Mouse (Mus musculus) brain, embryonic 14.5 days (tissue): ENCODE measurements around the gene Pde11a. TPM values are rescaled to one million over a fixed set of nuclear protein-coding genes. Genes with fewer than 3 reads are reported as not detected.
A peak's percentile ranks its signal among the peaks of the same experiment; 100 is the strongest.
"Not testable (repeated sequence)": the region's sequence is repeated elsewhere in the genome, so short reads cannot be mapped to it uniquely, and the experiment has no call there.

Source experiments
- DNase-seq: peaks from one replicate; pipeline ENCODE4 v3.0.0-alpha.2; 2011; ENCODE audit warnings: low read depth
- CTCF ChIP-seq: fragments of 200-500 bp; IDR thresholded peaks from 2 replicates; pipeline ENCODE4 v1.5.1; 2012; ENCODE audit warnings: inconsistent platforms, mild to moderate bottlenecking, moderate library complexity, borderline replicate concordance; ENCODE audit not compliant: insufficient read depth, insufficient read length; ENCODE audit errors: extremely low read depth
- POLR2A ChIP-seq: fragments of 200-500 bp; IDR thresholded peaks from 2 replicates; pipeline ENCODE4 v1.6.1; 2012; ENCODE audit warnings: mild to moderate bottlenecking, inconsistent platforms, borderline replicate concordance; ENCODE audit not compliant: poor library complexity, insufficient read depth, insufficient read length, severe bottlenecking; ENCODE audit errors: extremely low read depth
- polyA plus RNA-seq: library from polyadenylated mRNA; depleted of rRNA; stranded (reverse); fragments of >200 nt; gene quantifications from 2 replicates; pipeline ENCODE4 v1.2.3, GENCODE M21; 2012

The Pde11a gene
- polyA plus RNA-seq, 1 experiment, result 0.53 TPM

DNA sequence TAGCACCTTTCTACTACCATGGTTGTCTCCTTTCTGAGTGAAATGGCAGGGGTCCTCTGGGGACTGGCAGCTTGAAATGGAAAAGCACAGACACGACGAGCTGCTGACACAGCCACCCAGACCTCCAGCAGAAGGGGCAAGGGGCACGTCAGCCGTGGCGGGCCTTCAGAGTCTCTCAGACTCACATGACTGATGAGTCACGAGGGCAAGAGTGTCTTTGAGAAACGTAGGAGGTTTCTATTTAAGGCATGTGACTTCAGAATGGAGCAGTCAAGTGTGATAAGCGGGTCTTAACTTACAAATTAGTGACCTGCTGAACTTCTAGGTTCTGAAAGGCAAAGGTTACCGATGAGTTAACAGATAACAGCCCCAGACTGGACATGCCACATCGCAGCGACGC, 340.8 kb downstream of the Pde11a start:
- DNase-seq, result no peak
- no peak for TF ChIP-seq POLR2A
- no peak for TF ChIP-seq CTCF

DNA sequence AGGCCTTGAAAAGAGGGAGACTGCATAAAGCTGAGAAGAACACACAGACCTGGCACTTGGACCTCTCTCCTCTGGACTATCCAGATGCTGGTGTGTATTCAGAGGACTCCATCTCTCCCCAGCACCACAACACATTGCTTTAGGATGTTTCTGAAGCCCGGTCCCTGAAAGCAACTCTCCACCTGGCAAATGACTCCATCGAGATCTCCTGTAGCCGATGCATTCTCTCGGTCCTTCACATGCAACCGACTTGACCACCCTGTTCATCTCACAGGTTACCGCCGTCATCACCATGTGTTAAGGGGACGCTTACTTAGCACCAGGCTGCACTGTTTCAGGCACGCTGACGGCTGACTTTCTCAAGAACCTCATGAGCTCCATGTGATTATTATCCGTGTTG, 343.7 kb downstream of the Pde11a start:
- TF ChIP-seq POLR2A (no peak), CTCF (no peak)
- no peak for DNase-seq

DNA sequence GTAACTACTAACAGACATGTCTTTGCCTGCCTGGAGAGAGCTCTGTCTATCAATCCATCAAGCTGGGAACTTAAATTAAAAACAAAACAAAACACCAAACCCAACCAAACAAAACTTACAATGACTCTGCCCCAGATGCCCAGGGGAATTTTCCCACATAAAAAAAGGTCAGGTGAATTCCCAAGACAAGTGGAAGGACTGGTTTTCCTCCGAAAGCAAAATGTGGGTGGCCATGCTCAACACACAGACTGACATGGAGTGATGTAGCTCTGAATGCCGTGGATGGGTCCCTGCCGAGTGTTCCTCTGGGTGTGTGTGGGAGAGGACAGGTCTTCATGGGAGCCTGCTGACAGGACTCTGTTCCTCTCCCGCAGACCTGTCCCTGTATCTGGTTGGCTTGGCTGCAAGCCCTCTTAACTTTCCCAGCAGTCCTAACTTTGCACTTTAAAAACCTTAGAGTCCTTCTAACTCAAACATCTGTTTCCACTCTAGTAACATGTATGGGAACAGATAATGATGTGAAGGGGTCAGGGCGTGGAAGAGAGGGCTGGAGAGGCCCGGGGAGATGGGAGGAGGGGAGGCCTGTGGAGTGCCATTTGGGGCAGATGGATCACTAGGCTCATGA, 346.9 kb downstream of the Pde11a start:
- TF ChIP-seq POLR2A (no peak), CTCF (no peak)
- no peak for DNase-seq

GRCm38 (mm10) chr2:75990885-75991539, 347.6 kb downstream of the Pde11a start:
- DNase-seq, result peak; percentile 52
- peak; percentile 49; the same call in 1 of the 2 replicates for TF ChIP-seq CTCF
- no peak for TF ChIP-seq POLR2A

GRCm38 (mm10) chr2:75989694-75990093, 348.9 kb downstream of the Pde11a start:
- DNase-seq, result no peak
- TF ChIP-seq CTCF, result no peak
- TF ChIP-seq POLR2A, result no peak

- TF ChIP-seq POLR2A, result no peak
- TF ChIP-seq CTCF, result no peak
- peak; percentile 71 for DNase-seq
Measured at GRCm38 (mm10) chr2:75988779-75989363, 349.7 kb downstream of the Pde11a start.

GRCm38 (mm10) chr2:75988378-75988777, 350.2 kb downstream of the Pde11a start:
- DNase-seq, result peak; percentile 82

GRCm38 (mm10) chr2:75987739-75988138, 350.8 kb downstream of the Pde11a start:
- TF ChIP-seq CTCF, result no peak
- no peak for TF ChIP-seq POLR2A
- DNase-seq, result no peak

More at GRCm38 (mm10) chr2:75988378-75988777, 350.2 kb downstream of the Pde11a start:
- no peak for TF ChIP-seq POLR2A
- no peak for TF ChIP-seq CTCF

GRCm38 (mm10) chr2:75985124-75985523, 353.4 kb downstream of the Pde11a start:
- peak; percentile 94 for DNase-seq
- TF ChIP-seq POLR2A (no peak), CTCF (peak; percentile 94)

GRCm38 (mm10) chr2:75983847-75984246, 354.7 kb downstream of the Pde11a start:
- no peak for TF ChIP-seq POLR2A
- TF ChIP-seq CTCF, result no peak
- DNase-seq, result no peak

DNA sequence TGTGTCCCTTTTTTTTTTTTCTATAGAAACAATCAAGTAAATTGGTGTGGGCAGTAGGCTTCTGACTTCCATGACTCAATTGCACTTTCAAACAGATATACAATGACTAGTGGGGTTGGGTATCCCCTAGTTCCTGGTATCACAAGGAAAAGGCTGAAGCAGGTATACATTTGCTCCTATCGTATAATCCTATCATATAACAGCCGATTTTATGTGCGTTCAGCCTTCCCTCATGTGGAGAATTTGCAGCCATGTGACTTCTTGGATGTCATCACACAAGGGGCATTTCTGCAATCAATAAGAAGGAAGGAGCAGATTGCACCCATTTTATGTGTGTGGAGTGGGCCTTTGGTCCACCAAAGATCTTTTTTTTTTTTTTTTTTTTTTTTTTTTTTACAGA, 355.5 kb downstream of the Pde11a start:
- no peak for DNase-seq
- TF ChIP-seq POLR2A, result no peak

GRCm38 (mm10) chr2:75982626-75983025, 355.9 kb downstream of the Pde11a start:
- DNase-seq, result no peak
- TF ChIP-seq POLR2A (no peak), CTCF (no peak)

GRCm38 (mm10) chr2:75981440-75982081, 357.0 kb downstream of the Pde11a start, which contains the start of gene Ttc30a1:
Gene Ttc30a1, minus strand, starts transcription at chr2:75981967.
- peak; percentile 94 for DNase-seq

DNA sequence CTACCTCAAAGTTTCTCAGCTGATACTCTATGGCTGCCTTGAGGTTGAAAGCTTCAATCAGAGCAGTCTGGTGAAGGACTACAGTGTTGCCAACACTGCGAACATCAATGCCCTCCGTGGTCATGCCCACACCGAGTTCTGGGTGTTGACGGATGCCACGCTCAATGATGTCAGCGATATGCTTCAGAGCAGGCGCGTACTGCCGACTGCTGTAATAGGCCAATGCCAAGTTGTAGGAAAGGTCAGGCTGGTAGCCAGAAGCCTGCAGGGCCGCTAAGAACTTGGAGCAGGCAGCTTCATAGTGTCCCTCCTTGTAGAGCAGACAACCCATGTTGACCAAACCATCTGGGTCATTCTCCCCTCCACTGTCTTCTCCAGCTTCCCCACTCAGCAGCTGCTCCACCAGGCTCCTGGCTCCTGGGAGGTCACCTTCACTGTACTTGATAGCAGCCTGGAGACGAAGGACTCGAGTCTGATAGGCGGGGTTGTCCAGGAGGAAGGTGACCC, 357.6 kb downstream of the Pde11a start:
- DNase-seq, result not testable (repeated sequence)

- peak; percentile 71 for DNase-seq
Measured at GRCm38 (mm10) chr2:75977752-75978368, 360.7 kb downstream of the Pde11a start, which contains the start of gene Ttc30a2. Gene Ttc30a2, minus strand, starts transcription at chr2:75978170.

- DNase-seq, result not testable (repeated sequence)
Measured at GRCm38 (mm10) chr2:75976070-75976469, 362.5 kb downstream of the Pde11a start.
